Mouse (Mus musculus) intestine, embryonic 15.5 days (tissue): ENCODE data around the gene Cln3. TPM values are rescaled to one million over a fixed set of nuclear protein-coding genes. Genes with fewer than 3 reads are reported as not detected.

Experiments used
- ATAC-seq: fragments of 200-750 bp; cut with Nextera tagmentation; 2 replicates; pipeline ENCODE4 v1.8.0; 2017; ENCODE audit warnings: moderate TSS enrichment, moderate library complexity
- H3K27ac ChIP-seq: fragments of 300-500 bp; sonication (generic); 2 replicates; pipeline ENCODE4 v1.5.1; 2015; ENCODE audit warnings: mild to moderate bottlenecking, inconsistent platforms
- H3K27me3 ChIP-seq: fragments of 300-500 bp; sonication (generic); replicated peaks from 2 replicates; pipeline ENCODE4 v1.6.1; 2015; ENCODE audit warnings: inconsistent platforms
- H3K36me3 ChIP-seq: fragments of 300-500 bp; sonication (generic); 2 replicates; pipeline ENCODE4 v1.6.1; 2015; ENCODE audit warnings: inconsistent platforms
- H3K4me1 ChIP-seq: fragments of 300-500 bp; sonication (generic); replicated peaks from 2 replicates; pipeline ENCODE4 v1.6.1; 2015; ENCODE audit warnings: inconsistent platforms
- H3K4me2 ChIP-seq: fragments of 300-500 bp; sonication (generic); replicated peaks from 2 replicates; pipeline ENCODE4 v1.6.1; 2015; ENCODE audit warnings: mild to moderate bottlenecking, inconsistent platforms
- H3K4me3 ChIP-seq: fragments of 300-500 bp; sonication (generic); replicated peaks from 2 replicates; pipeline ENCODE4 v1.5.1; 2015; ENCODE audit warnings: inconsistent platforms
- H3K9ac ChIP-seq: fragments of 300-500 bp; sonication (generic); 2 replicates; pipeline ENCODE4 v1.6.1; 2015; ENCODE audit warnings: inconsistent platforms
- H3K9me3 ChIP-seq: fragments of 300-500 bp; sonication (generic); 2 replicates; pipeline ENCODE4 v1.6.1; 2016; ENCODE audit warnings: inconsistent platforms
- WGBS: fragments of 180-500 bp; shearing (Covaris S2); methylation state at CpG from one replicate; pipeline ENCODE4 v1.1.7; 2015; 5-methylcytosine and 5-hydroxymethylcytosine counted together
- polyA plus RNA-seq: library from polyadenylated mRNA; unstranded; fragments of >200 nt; fragmentation: Nextera tagmentation; extraction: Ambion mirVana; gene quantifications from 2 replicates; pipeline ENCODE4 v1.2.1, GENCODE M21; 2015

The Cln3 gene
- polyA plus RNA-seq, 1 experiment from 2014 or later, result 34.4 TPM

GRCm38 (mm10) chr7:126619559-126620275 is 34.1 kb upstream of the Cln3 start:
- Histone ChIP-seq H3K4me2 (no peak overlapping the region), H3K36me3 (no peaks in the 10 kb centered on the region), H3K27ac (no peak overlapping the region), H3K9me3 (no peaks in the 10 kb centered on the region), H3K4me1 (no peaks in the 10 kb centered on the region), H3K9ac (no peak overlapping the region), H3K27me3 (no peaks in the 10 kb centered on the region), H3K4me3 (no peak overlapping the region)
- WGBS, result 73% methylated on average over 10 of the region's 10 CpGs
- no peak for ATAC-seq

- H3K9ac ChIP-seq, result no peak overlapping the region
- H3K4me1 ChIP-seq, result no peaks in the 10 kb centered on the region
- no peak overlapping the region for H3K27ac ChIP-seq
- no peaks in the 10 kb centered on the region for H3K36me3 ChIP-seq
- H3K9me3 ChIP-seq, result no peaks in the 10 kb centered on the region
- H3K27me3 ChIP-seq, result no peaks in the 10 kb centered on the region
- no peak overlapping the region for H3K4me2 ChIP-seq
- 69% methylated on average over 3 of the region's 3 CpGs for WGBS
- no peak for ATAC-seq
- no peak overlapping the region for H3K4me3 ChIP-seq
These were observed 31.1 kb upstream of the Cln3 start for GRCm38 (mm10) chr7:126616707-126617106.

GRCm38 (mm10) chr7:126612736-126613135 is 27.1 kb upstream of the Cln3 start:
- Histone ChIP-seq H3K9ac (no peak overlapping the region), H3K4me3 (no peak overlapping the region), H3K36me3 (no peaks in the 10 kb centered on the region), H3K4me2 (no peak overlapping the region), H3K9me3 (no peaks in the 10 kb centered on the region), H3K27me3 (no peaks in the 10 kb centered on the region), H3K4me1 (no peaks in the 10 kb centered on the region), H3K27ac (no peak overlapping the region)
- ATAC-seq, result no peak
- WGBS, result 81% methylated on average over 3 of the region's 3 CpGs

GRCm38 (mm10) chr7:126607796-126608195 is 22.2 kb upstream of the Cln3 start:
- H3K36me3 ChIP-seq, result no peaks in the 10 kb centered on the region
- WGBS, result 80% methylated on average over 5 of the region's 5 CpGs
- 0 out of 2 replicates have a peak, but pooled peaks cover 3% of the 10 kb centered on the region for H3K4me1 ChIP-seq
- H3K27ac ChIP-seq, result no peak overlapping the region
- H3K9me3 ChIP-seq, result no peaks in the 10 kb centered on the region
- H3K9ac ChIP-seq, result no peak overlapping the region
- H3K27me3 ChIP-seq, result no peaks in the 10 kb centered on the region
- H3K4me3 ChIP-seq, result no peak overlapping the region
- H3K4me2 ChIP-seq, result no peak overlapping the region
- no peak for ATAC-seq

- Histone ChIP-seq H3K27me3 (no peaks in the 10 kb centered on the region), H3K4me2 (no peak overlapping the region), H3K4me3 (no peak overlapping the region), H3K9ac (no peak overlapping the region), H3K36me3 (no peaks in the 10 kb centered on the region), H3K27ac (no peak overlapping the region), H3K9me3 (no peaks in the 10 kb centered on the region), H3K4me1 (0 out of 2 replicates have a peak, but pooled peaks cover 3% of the 10 kb centered on the region)
- no peak for ATAC-seq
- 66% methylated on average over 3 of the region's 3 CpGs for WGBS
These were observed 21.4 kb upstream of the Cln3 start for GRCm38 (mm10) chr7:126607064-126607463.

GRCm38 (mm10) chr7:126606611-126607010 is 21.0 kb upstream of the Cln3 start:
- 66% methylated on average over 5 of the region's 5 CpGs for WGBS
- no peak overlapping the region for H3K9ac ChIP-seq
- H3K36me3 ChIP-seq, result no peaks in the 10 kb centered on the region
- H3K27me3 ChIP-seq, result no peaks in the 10 kb centered on the region
- H3K4me2 ChIP-seq, result no peak overlapping the region
- no peaks in the 10 kb centered on the region for H3K9me3 ChIP-seq
- no peak overlapping the region for H3K27ac ChIP-seq
- no peak overlapping the region for H3K4me3 ChIP-seq
- 0 out of 2 replicates have a peak, but pooled peaks have one; percentile 34 for ATAC-seq
- H3K4me1 ChIP-seq, result 0 out of 2 replicates have a peak, but pooled peaks cover 3% of the 10 kb centered on the region

GRCm38 (mm10) chr7:126602650-126603049 is 17.0 kb upstream of the Cln3 start:
- H3K4me2 ChIP-seq, result no peak overlapping the region
- no peaks in the 10 kb centered on the region for H3K27me3 ChIP-seq
- no peak overlapping the region for H3K9ac ChIP-seq
- no peaks in the 10 kb centered on the region for H3K9me3 ChIP-seq
- H3K4me1 ChIP-seq, result 0 out of 2 replicates have a peak, but pooled peaks cover 3% of the 10 kb centered on the region
- 75% methylated on average over 3 of the region's 3 CpGs for WGBS
- no peak overlapping the region for H3K27ac ChIP-seq
- H3K36me3 ChIP-seq, result no peaks in the 10 kb centered on the region
- no peak overlapping the region for H3K4me3 ChIP-seq
- no peak for ATAC-seq

GRCm38 (mm10) chr7:126601896-126602295 is 16.3 kb upstream of the Cln3 start:
- ATAC-seq, result no peak
- H3K9me3 ChIP-seq, result no peaks in the 10 kb centered on the region
- H3K4me1 ChIP-seq, result 0 out of 2 replicates have a peak, but pooled peaks cover under 1% of the 10 kb centered on the region
- no peak overlapping the region for H3K4me3 ChIP-seq
- no peak overlapping the region for H3K9ac ChIP-seq
- WGBS, result 29% methylated on average over 5 of the region's 5 CpGs
- no peak overlapping the region for H3K4me2 ChIP-seq
- no peaks in the 10 kb centered on the region for H3K36me3 ChIP-seq
- no peaks in the 10 kb centered on the region for H3K27me3 ChIP-seq
- H3K27ac ChIP-seq, result no peak overlapping the region

- Histone ChIP-seq H3K27ac (no peak overlapping the region), H3K4me2 (no peak overlapping the region), H3K9me3 (no peaks in the 10 kb centered on the region), H3K4me3 (no peak overlapping the region), H3K36me3 (no peaks in the 10 kb centered on the region), H3K9ac (no peak overlapping the region), H3K27me3 (no peaks in the 10 kb centered on the region), H3K4me1 (no peaks in the 10 kb centered on the region)
- ATAC-seq, result no peak
- WGBS, result 68% methylated on average over 6 of the region's 6 CpGs
These were observed 13.3 kb upstream of the Cln3 start for GRCm38 (mm10) chr7:126598919-126599318.

GRCm38 (mm10) chr7:126596414-126596813 is 10.8 kb upstream of the Cln3 start:
- WGBS, result 40% methylated on average over 6 of the region's 6 CpGs
- Histone ChIP-seq H3K36me3 (no peaks in the 10 kb centered on the region), H3K9me3 (no peaks in the 10 kb centered on the region), H3K4me2 (no peak overlapping the region), H3K27me3 (no peaks in the 10 kb centered on the region), H3K4me3 (no peak overlapping the region), H3K27ac (no peak overlapping the region), H3K9ac (no peak overlapping the region), H3K4me1 (no peaks in the 10 kb centered on the region)
- ATAC-seq, result no peak

GRCm38 (mm10) chr7:126595890-126596289 is 10.3 kb upstream of the Cln3 start:
- Histone ChIP-seq H3K4me3 (no peak overlapping the region), H3K9ac (no peak overlapping the region), H3K4me2 (no peak overlapping the region), H3K4me1 (no peaks in the 10 kb centered on the region), H3K27me3 (no peaks in the 10 kb centered on the region), H3K9me3 (no peaks in the 10 kb centered on the region), H3K27ac (no peak overlapping the region), H3K36me3 (no peaks in the 10 kb centered on the region)
- WGBS, result 83% methylated on average over 5 of the region's 5 CpGs
- ATAC-seq, result no peak

- no peaks in the 10 kb centered on the region for H3K36me3 ChIP-seq
- 78% methylated on average over 11 of the region's 11 CpGs for WGBS
- ATAC-seq, result no peak
- H3K4me2 ChIP-seq, result no peak within 1 kb of the TSS
- no peak within 1 kb of the TSS for H3K9ac ChIP-seq
- no peaks in the 10 kb centered on the region for H3K9me3 ChIP-seq
- no peaks in the 10 kb centered on the region for H3K27me3 ChIP-seq
- no peak within 1 kb of the TSS for H3K4me3 ChIP-seq
- H3K4me1 ChIP-seq, result no peaks in the 10 kb centered on the region
- no peak within 1 kb of the TSS for H3K27ac ChIP-seq
These were observed 9.4 kb upstream of the Cln3 start, which contains the start of gene Il27 for GRCm38 (mm10) chr7:126594862-126595561. Gene Il27, minus strand, starts transcription at chr7:126594941.
